Mouse (Mus musculus): ENCODE measurements around the gene Jph3. TPM values are rescaled to one million over a fixed set of nuclear protein-coding genes. Genes with fewer than 3 reads are reported as not detected.

Jph3 gene
- total RNA-seq, 2 experiments from 2014 or later = 280 to 293 TPM

DNA sequence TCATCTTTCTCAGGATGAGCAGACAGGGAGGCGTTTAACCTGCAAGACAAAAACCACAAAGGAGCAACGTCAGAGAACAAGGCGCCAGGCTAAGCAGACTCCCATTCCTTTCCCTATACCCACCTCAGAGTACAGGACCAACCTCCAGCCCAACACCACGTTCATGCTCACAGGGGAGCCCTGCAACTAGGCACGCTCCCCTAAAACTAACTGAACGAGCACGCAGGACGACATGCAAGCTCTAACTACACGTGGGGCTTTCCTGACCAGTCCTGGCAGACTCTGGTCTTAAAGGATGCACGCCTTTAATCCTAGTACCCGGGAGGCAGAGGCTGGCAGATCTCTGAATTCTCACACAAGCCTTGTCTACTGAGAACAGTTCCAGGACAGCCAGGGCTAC, 91.9 kb downstream of the Jph3 start:
- DNase-seq (ENCODE audit: low spot score in 2 of 2) = no peak
- intact Hi-C loops (cut with DNase I) = no loop called here

DNA sequence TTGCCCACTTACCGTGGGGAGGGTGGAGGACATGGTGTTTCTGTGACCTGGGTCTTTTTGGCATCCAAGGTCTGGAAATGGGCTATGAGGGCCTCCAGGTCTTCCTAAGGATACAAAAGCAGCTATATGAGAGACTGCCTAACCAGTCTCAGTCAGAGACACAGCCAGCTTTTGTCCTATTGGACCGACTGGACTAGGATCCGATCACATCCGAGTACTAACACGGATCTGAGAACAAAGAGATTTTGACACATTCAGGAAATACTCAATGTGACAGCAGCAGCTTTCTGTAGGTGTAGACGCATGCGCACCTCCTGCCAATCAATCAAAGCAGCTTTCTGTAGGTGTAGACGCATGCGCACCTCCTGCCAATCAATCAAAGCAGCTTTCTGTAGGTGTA, 92.3 kb downstream of the Jph3 start:
- no peak for DNase-seq (ENCODE audit: low spot score in 2 of 2)
- intact Hi-C loops (cut with DNase I) = no loop called here

DNA sequence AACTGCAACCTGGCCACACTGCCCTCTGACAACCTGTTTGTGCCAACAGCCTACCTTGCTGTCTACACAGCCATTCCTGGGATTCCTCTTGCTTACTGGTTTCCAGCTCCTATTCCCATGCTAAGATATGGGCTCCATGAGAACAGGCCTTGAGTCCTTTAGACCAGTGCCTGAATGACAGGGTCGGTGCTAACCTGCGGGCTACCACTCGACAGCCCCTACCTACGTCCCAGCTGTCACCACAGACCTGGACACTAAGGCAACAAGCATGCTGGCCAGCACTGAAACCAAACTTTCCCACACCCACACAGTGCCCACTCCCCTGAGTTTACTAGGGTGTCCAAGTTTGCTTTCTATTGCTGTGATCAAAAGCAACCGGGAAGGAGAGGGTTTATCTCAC, 98.3 kb downstream of the Jph3 start:
- DNase-seq (ENCODE audit: low spot score in 2 of 2) = no peak
- intact Hi-C loops (cut with DNase I) = loop anchor here (5.0 kb wide), 1 partner anchor 95 kb away; no protein-coding TSS in a partner anchor

DNA sequence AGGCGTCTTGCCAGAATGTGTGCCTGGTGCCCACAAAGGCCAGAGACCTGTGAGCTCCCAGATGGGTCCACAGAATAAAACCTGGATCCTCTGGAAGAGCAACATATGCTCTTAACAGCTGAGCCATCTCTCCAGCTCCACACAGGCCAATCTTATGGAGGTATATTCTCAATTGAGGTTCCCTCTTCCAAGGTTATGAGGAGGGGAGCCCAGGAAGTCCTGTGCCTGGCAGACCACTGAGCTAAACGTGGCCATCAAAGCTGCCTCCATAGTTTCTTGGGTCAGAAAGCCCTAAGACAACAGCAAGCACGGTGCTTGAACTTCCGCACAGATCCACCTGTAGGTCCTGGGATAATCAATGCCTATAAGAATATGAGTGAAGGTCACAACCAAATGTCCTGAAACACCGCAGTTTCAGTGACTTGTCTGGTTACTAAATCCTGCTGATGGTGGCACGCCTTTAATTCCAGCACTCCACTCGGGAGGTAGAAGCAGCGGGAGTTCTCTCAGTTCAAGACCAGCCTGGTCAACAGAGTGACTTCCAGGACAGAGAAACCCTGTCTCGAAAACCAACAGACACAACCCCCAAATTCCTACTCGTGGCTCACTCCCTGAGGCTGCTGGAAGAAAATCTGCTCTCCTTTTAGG, 99.1 kb downstream of the Jph3 start:
- DNase-seq (ENCODE audit: low spot score in 2 of 2) = no peak
- intact Hi-C loops (cut with DNase I) = loop anchor here (5.0 kb wide), 1 partner anchor 96 kb away; no protein-coding TSS in a partner anchor

DNA sequence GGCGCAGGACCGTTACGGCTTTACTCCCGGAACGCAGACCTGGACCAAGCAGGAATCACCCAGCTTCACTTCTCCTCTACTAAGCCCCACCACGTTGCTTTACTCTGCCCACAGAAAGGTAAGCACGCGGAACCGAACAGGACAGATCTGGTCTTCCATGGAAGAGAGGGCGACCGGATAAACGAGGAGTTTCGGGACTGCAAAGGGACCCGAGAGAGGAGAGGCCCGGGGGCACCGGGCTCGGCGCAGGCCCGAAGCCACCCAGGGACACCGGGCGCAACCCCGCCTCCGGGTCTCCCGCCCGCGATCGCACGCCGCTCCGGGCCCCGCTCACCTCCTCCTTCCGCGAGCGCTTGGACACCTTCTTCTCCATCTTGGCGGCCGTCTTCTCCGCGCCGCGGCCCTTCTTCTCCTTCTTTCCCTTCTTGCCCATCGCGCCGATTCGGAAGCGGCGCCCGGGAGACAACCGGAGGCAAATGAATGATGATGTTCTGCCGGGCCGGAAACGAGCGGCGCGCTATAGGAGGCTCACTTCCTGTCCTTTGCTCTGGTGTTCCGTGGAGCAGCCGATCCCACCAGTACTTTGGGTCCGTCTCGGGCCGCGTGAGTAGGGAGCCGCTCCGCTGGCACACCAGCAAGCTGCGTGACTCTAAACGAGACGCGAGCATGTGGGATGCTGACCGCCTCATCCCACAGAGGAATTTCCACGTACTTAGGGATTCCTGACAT, 99.8 kb downstream of the Jph3 start, which contains the start of gene Klhdc4:
Klhdc4 (minus strand) TSS at position 522 of the 729 bp plus-strand sequence.
- intact Hi-C loops (cut with DNase I) = loop anchor here (5.0 kb wide), 1 partner anchor 97 kb away; no protein-coding TSS in a partner anchor
- peak; percentile 90 to 92 for DNase-seq (ENCODE audit: low spot score in 2 of 2)

DNA sequence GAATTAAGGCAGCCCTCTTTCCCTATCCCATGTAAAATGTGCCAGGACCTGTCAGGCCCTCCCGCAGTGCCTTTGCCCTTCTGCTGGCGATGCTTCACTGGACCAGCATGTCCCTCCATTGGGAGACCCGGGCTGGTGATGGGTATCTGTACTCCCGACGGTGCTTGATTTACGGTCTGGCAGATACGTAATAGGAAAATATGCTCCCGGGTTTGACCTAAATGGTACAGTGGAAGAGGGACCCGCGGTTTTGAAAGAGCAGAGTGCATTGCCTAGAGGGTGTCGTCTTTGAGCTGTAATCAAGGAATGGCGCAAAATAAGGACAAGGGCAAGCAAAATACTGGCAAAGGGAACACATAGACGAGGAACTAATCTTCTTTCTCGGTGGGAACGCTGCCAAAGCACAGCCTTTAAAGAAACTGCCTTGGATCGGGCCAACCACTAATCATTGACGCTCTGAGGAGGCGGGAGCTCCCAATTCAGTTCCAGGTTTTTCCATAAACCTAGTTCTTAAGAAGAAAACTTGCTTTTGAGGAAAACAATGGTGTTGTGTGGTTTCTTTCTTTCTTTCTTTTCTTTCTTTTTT, 100.4 kb downstream of the Jph3 start:
- no peak for DNase-seq (ENCODE audit: low spot score in 2 of 2)
- intact Hi-C loops (cut with DNase I) = loop anchor here (5.0 kb wide), 2 partner anchors 98 to 113 kb away; no protein-coding TSS in a partner anchor

DNA sequence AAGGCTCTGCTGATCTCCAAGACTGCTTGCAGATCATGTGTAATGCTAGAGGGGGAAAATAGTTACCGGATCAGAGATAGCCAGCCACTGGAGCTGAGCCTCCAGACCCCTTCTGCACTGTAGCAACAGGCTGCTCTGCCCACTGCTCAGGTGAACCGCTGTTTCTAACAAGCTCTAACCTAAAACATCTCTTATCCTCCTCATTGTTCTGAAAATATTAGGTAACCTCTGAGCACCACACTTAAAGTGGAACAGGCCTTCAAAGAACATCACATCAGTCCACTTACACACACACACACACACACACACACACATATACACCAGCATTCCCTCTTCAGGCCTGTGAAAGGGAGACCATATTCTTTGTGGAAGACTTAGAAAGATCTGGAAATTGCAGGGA, 102.6 kb downstream of the Jph3 start:
- no peak for DNase-seq (ENCODE audit: low spot score in 2 of 2)
- intact Hi-C loops (cut with DNase I) = loop anchor here (5.0 kb wide), 1 partner anchor 115 kb away; no protein-coding TSS in a partner anchor

DNA sequence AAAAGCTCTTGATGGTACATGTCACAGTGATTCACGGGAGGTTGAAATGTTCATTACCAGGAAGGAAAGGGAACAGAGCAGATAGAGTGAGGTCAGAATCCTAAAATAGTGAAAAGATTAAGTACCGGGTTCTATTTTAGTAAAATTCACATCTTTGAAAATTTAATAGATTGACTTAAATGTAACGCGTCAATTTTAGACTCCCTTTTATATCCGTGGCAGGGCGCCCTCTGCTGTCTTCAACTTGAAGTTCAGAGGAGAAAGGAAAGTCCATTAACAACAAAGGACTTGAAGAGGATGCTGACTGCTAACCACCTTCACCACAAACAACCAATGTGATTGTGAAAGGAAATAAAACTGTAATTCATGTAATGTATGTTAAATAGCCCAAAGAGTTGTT, 103.1 kb downstream of the Jph3 start:
- DNase-seq (ENCODE audit: low spot score in 2 of 2) = peak; percentile 50 to 71
- intact Hi-C loops (cut with DNase I) = loop anchor here (5.0 kb wide), 1 partner anchor 115 kb away; no protein-coding TSS in a partner anchor

DNA sequence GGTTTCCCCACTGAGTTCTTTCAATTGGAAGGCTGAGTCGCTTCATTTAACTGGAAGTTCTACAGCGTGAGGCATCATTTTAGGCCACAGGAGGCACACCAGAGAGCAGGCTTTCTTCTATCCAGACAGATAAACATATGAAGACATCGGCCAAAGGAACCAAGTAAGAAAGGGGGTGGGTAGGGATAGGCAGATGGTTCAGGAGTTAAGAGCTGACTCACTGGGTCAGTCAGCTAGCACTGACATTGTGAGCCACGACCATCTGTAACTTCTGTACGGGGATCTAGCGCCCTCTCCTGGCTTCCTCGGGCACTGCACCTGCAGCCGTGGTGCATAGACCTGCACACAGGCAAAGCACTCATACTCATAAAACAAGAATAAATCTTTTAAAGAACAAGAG, 111.8 kb downstream of the Jph3 start:
- intact Hi-C loops (cut with DNase I) = no loop called here
- peak; percentile 67 to 73 for DNase-seq (ENCODE audit: low spot score in 2 of 2)

DNA sequence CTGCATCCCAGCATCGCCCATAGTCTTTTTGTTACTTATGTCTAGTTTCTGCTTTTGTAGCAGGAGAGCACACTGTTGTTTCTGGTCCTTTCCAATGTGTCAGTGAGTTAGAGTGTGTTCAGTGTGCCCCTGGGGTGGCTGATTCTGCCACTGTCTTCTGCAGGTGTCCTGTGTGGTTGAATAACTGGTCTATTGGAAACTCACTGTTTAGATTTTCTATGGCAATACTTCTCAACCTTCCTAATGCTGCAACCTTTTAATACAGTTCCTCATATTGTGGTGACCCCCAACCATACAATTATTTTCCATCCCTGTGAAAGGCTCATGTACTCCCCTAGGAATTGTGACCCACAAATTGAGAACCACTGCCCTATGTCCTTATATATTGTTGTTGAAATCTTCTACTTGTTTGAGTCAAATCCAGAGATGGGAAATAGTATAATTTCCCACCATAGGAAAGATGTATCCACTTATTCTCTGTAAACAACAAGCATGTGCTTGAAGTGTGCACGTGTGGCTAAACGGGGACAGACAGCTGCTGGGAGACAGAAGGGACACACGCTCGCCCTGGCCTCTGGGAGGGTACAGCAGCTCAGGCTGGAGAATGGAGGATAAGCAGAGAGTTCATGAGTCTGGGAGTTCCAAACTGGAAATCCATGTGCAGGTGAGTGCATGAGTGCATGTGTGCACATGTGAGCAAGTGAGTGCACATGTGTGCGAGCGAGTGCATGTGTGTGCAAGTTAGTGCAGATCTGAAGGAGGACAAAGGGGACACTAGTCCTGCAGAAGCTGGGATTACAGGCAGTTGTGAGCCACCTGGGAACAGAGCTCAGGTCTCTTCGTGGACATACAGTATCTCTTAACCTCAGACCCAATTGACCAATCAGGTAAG, 112.9 kb downstream of the Jph3 start:
- intact Hi-C loops (cut with DNase I) = no loop called here
- no peak for DNase-seq (ENCODE audit: low spot score in 2 of 2)

DNA sequence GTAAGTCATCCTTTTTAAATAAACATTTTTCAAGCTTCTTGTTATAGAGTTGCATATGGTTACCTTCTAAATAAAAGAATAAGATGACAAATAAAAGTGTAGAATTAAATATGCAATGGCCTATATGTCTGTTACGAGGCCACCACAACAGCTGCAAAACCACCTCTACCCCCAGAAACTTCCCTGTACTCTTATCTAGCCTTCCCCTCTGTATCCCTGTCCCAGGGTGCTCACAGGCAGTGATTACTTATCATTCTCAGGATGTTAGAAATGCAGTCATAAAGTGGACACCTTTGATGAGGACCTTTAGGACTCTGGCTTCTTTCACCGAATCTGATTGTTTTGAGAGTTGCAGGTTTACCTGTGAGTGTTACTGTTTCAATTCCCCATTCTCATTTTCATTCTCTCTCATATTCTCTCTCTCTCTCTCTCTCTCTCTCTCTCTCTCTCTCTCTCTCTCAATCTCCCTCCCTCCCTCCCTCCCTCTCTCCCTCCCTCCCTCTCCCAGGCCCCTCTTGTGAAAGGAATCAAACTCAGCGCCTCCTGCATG, 113.8 kb downstream of the Jph3 start:
- intact Hi-C loops (cut with DNase I) = no loop called here
- DNase-seq (ENCODE audit: low spot score in 2 of 2) = no peak

Other genes with a start within 250 kb of the Jph3 start
- not detected for gene 1700018B08Rik, start 185.3 kb upstream of the Jph3 start, total RNA-seq (2021)
- gene Fbxo31, start 150.8 kb upstream of the Jph3 start, total RNA-seq (2021) = 100 to 1,000 TPM in 1 of 2 experiments, 10 to 100 TPM in 1; 98.8 to 116 TPM
- gene Map1lc3b, start 139.3 kb upstream of the Jph3 start, total RNA-seq (2021) = 100 to 1,000 TPM; 167 to 190 TPM
- gene Zcchc14, start 76.7 kb upstream of the Jph3 start, total RNA-seq (2021) = 10 to 100 TPM; 61.3 to 75.3 TPM
- gene Klhdc4, start 99.9 kb downstream of the Jph3 start, total RNA-seq (2021) = 10 to 100 TPM; 29.0 to 34.2 TPM
- 10 to 100 TPM; 61.9 to 73.8 TPM for gene Slc7a5, start 178.1 kb downstream of the Jph3 start, total RNA-seq (2021)
- not detected for gene Car5a, start 215.3 kb downstream of the Jph3 start, total RNA-seq (2021)
- gene Banp, start 220.1 kb downstream of the Jph3 start, total RNA-seq (2021) = 10 to 100 TPM; 25.8 to 47.8 TPM

All from left cerebral cortex, postnatal 36 days (tissue).